Mouse (Mus musculus) limb, embryonic 14.5 days (tissue): ENCODE measurements around the gene Ablim1. TPM values are rescaled to one million over a fixed set of nuclear protein-coding genes. Genes with fewer than 3 reads are reported as not detected.

ENCODE experiments used
- ATAC-seq: fragments of 200-750 bp; cut with Nextera tagmentation; 2 replicates; pipeline ENCODE4 v1.8.0; 2017; ENCODE audit warnings: low read depth, moderate number of reproducible peaks, moderate TSS enrichment; ENCODE audit not compliant: low FRiP score
- DNase-seq: peaks from one replicate; pipeline ENCODE4 v3.0.0-alpha.2; 2015; ENCODE audit warnings: low spot score
- H3K27ac ChIP-seq: fragments of 300-500 bp; sonication (generic); replicated peaks from 2 replicates; pipeline ENCODE4 v1.5.1; 2014; ENCODE audit warnings: low read depth, mild to moderate bottlenecking, low read length, moderate library complexity, mixed read lengths
- H3K27me3 ChIP-seq: fragments of 300-500 bp; sonication (generic); 2 replicates; pipeline ENCODE4 v1.6.1; 2014; ENCODE audit warnings: low read length, mixed read lengths; ENCODE audit not compliant: control insufficient read depth, insufficient read depth
- H3K36me3 ChIP-seq: fragments of 300-500 bp; sonication (generic); 2 replicates; pipeline ENCODE4 v1.6.1; 2014; ENCODE audit warnings: mild to moderate bottlenecking, low read length, moderate library complexity, mixed read lengths; ENCODE audit not compliant: control insufficient read depth, insufficient read depth
- H3K4me1 ChIP-seq: fragments of 300-500 bp; sonication (generic); 2 replicates; pipeline ENCODE4 v1.6.1; 2014; ENCODE audit warnings: antibody characterized with exemption, low read length, mixed read lengths; ENCODE audit not compliant: control insufficient read depth, insufficient read depth
- H3K4me2 ChIP-seq: fragments of 300-500 bp; sonication (generic); replicated peaks from 2 replicates; pipeline ENCODE4 v1.6.1; 2014; ENCODE audit warnings: low read depth, mild to moderate bottlenecking, low read length, moderate library complexity; ENCODE audit not compliant: severe bottlenecking
- H3K4me3 ChIP-seq: fragments of 300-500 bp; sonication (generic); replicated peaks from 2 replicates; pipeline ENCODE4 v1.5.1; 2014; ENCODE audit warnings: low read length
- H3K9ac ChIP-seq: fragments of 300-500 bp; sonication (generic); 2 replicates; pipeline ENCODE4 v1.6.1; 2014; ENCODE audit warnings: mild to moderate bottlenecking, low read depth, low read length, moderate library complexity; ENCODE audit not compliant: severe bottlenecking
- H3K9me3 ChIP-seq: fragments of 300-500 bp; sonication (generic); 2 replicates; pipeline ENCODE4 v1.6.1; 2016; ENCODE audit warnings: low read length; ENCODE audit not compliant: control insufficient read depth
- POLR2A ChIP-seq: fragments of 200-500 bp; IDR thresholded peaks from 2 replicates; pipeline ENCODE4 v1.8.0; 2012; ENCODE audit warnings: inconsistent platforms, mild to moderate bottlenecking, moderate library complexity, borderline replicate concordance; ENCODE audit not compliant: insufficient read depth, insufficient read length; ENCODE audit errors: extremely low read depth
- WGBS: fragments of 180-500 bp; shearing (Covaris S2); extraction: QIAGEN DNeasy Blood & Tissue Kit; methylation state at CpG from one replicate; pipeline ENCODE4 v1.1.7; 2014; 5-methylcytosine and 5-hydroxymethylcytosine counted together
- polyA plus RNA-seq, 2 experiments: library from polyadenylated mRNA; depleted of rRNA in 1 of 2; stranded (reverse) in 1 of 2; unstranded in 1 of 2; fragments of >200 nt; fragmentation: Nextera tagmentation in 1 of 2; extraction: Ambion mirVana in 1 of 2; gene quantifications; 2 replicates each; pipeline versions ENCODE4 v1.2.1 to v1.2.3; 2012 to 2014

Ablim1 gene
- polyA plus RNA-seq, 2 experiments: 30.6 to 76.9 TPM

DNA sequence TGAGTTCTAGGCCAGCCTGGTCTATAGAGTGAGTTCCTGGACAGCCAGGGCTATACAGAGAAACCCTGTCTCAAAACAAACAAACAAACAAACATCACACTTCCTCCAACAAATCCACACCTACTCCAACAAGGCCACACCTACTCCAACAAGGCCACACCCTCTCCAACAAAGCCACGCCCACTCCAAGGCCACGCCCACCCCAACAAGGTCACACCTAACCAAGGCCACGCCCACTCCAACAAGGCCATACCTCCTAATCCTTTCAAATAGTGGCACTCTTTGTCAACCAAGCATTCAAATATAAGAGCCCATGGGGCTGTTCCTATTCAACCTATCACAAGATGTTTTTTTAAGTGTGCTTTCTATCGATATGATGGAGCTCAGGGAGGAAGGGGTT is 288.2 kb downstream of the Ablim1 start:
- DNase-seq (no peak), ATAC-seq (no peak)
- Histone ChIP-seq H3K9me3 (peaks cover 8% of the 10 kb centered on the region; the same call in 1 of the 2 replicates), H3K9ac (no peak overlapping the region), H3K27me3 (no peaks in the 10 kb centered on the region), H3K4me2 (no peak overlapping the region), H3K36me3 (no peaks in the 10 kb centered on the region), H3K4me3 (no peak overlapping the region), H3K4me1 (no peaks in the 10 kb centered on the region), H3K27ac (no peak overlapping the region)
- TF ChIP-seq POLR2A: no peak
- 61% methylated on average over 4 of the region's 4 CpGs for WGBS

DNA sequence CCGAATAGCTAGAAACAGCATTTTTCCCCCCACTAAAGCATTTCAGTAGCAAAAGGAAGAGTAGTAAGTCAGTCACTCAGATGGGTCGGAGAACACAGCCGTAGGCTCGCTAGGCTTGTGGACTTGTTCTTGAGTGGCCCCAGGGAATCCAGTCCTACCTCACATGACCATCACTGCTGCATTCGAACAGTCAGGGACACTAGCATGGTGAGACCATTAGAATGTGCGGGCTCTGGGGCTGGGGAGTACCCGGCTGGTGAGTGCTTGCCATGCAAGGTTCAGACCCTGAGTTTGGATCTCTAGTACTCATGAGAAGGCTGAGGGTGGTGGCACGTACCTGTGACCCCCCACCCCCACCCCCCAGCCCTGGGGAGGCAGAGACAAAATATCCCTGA is 296.9 kb downstream of the Ablim1 start:
- ATAC-seq: no peak
- 70% methylated on average over 8 of the region's 8 CpGs for WGBS
- no peak overlapping the region for H3K27ac ChIP-seq

DNA sequence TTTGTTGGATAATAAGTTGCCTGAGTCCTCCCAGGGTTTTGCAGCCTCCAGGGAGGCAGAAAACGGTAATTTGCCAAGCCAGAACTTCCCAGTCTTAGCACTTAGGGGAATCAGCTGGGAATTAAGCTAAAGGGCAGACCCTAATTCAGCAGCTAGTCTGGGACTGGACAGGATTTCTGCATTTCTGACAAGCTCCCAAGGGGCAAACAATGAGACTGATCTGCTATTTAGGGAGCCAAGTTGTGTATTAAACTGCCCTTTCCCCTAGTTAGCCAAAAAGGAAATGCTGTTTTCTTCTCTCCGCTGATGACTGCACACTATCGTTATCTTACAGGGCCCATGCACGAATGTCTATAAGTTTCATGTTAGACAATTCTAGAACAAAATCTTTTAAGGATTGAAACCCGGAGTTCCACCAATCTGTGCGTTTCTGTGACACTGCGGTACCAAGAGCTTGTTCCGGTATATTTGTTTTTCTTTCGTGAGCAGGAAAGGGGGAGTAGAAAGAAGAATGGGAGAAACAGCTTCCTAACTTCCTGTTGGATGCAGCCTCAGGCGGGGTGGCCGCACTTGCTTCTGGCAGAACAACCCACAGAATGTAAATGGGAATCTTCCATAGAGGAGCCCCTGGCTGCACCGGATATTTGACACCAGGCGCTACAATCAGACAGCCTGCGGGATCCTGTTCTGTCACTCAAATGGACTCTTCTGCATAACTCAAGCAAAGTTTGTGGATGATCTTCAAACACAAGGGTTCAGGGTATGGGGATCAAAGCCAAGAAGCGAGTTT is 297.5 kb downstream of the Ablim1 start:
- TF ChIP-seq POLR2A: no peak
- Histone ChIP-seq H3K9ac (no peak overlapping the region), H3K27me3 (no peaks in the 10 kb centered on the region), H3K4me3 (no peak overlapping the region), H3K9me3 (no peaks in the 10 kb centered on the region), H3K4me2 (no peak overlapping the region), H3K4me1 (peaks cover 4% of the 10 kb centered on the region), H3K27ac (no peak overlapping the region), H3K36me3 (no peaks in the 10 kb centered on the region)
- 45% methylated on average over 15 of the region's 15 CpGs for WGBS
- no peak for ATAC-seq
- DNase-seq: no peak

More for the DNA sequence above, 296.9 kb downstream of the Ablim1 start:
- DNase-seq: no peak
- no peak for TF ChIP-seq POLR2A
- no peak overlapping the region for H3K4me2 ChIP-seq
- H3K4me3 ChIP-seq: no peak overlapping the region
- no peaks in the 10 kb centered on the region for H3K36me3 ChIP-seq
- no peak overlapping the region for H3K9ac ChIP-seq
- H3K9me3 ChIP-seq: no peaks in the 10 kb centered on the region
- peaks cover 4% of the 10 kb centered on the region for H3K4me1 ChIP-seq
- no peaks in the 10 kb centered on the region for H3K27me3 ChIP-seq

DNA sequence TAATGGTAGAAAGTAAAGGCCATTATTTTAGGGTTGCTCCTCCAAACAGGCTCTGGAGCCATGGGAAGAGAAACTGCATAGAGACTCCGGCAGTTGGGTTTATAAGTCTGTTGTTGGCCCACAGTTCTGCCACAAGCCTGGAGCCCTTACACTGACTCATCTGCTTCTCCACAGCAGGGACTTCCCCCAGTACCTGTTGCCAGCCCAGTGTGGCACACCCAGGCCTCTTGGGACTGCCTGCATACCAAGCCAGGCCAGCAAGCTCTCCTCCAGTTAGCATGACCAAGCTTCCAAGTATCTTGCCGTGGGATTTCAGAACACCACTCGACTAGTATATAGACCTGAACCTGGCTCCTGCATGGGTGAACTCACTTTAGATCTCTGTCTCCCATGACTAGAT is 299.9 kb downstream of the Ablim1 start:
- DNase-seq (no peak), ATAC-seq (no peak)
- Histone ChIP-seq H3K4me3 (no peak overlapping the region), H3K9me3 (no peaks in the 10 kb centered on the region), H3K36me3 (no peaks in the 10 kb centered on the region), H3K4me1 (peaks cover 7% of the 10 kb centered on the region), H3K27ac (no peak overlapping the region), H3K9ac (no peak overlapping the region), H3K27me3 (no peaks in the 10 kb centered on the region), H3K4me2 (no peak overlapping the region)
- TF ChIP-seq POLR2A: no peak
- 84% methylated on average over 3 of the region's 3 CpGs for WGBS

- no peak for ATAC-seq
- Histone ChIP-seq H3K9ac (no peak overlapping the region), H3K36me3 (no peaks in the 10 kb centered on the region), H3K27me3 (no peaks in the 10 kb centered on the region), H3K4me2 (no peak overlapping the region), H3K4me1 (peaks cover 10% of the 10 kb centered on the region), H3K9me3 (no peaks in the 10 kb centered on the region), H3K4me3 (no peak overlapping the region), H3K27ac (no peak overlapping the region)
- 69% methylated on average over 6 of the region's 6 CpGs for WGBS
- TF ChIP-seq POLR2A: no peak
- DNase-seq: no peak
Observed at GRCm38 (mm10) chr19:57013271-57013677, 301.4 kb downstream of the Ablim1 start.
